Mouse (Mus musculus) liver, embryonic 12.5 days (tissue): ENCODE data around the gene Ldha. TPM values are rescaled to one million over a fixed set of nuclear protein-coding genes. Genes with fewer than 3 reads are reported as not detected.
"Not testable (repeated sequence)": the region's sequence is repeated elsewhere in the genome, so short reads cannot be mapped to it uniquely, and the experiment has no call there.

Source experiments
- ATAC-seq: fragments of 200-750 bp; cut with Nextera tagmentation; 2 replicates; pipeline ENCODE4 v1.8.0; 2017; ENCODE audit warnings: moderate number of reproducible peaks, mild to moderate bottlenecking, moderate library complexity
- H3K27ac ChIP-seq: fragments of 300-500 bp; sonication (generic); 2 replicates; pipeline ENCODE4 v1.5.1; 2016; ENCODE audit warnings: mild to moderate bottlenecking
- H3K27me3 ChIP-seq: fragments of 300-500 bp; sonication (generic); replicated peaks from 2 replicates; pipeline ENCODE4 v1.6.1; 2016; ENCODE audit warnings: mild to moderate bottlenecking, moderate library complexity
- H3K36me3 ChIP-seq: fragments of 300-500 bp; sonication (generic); 2 replicates; pipeline ENCODE4 v1.6.1; 2016; ENCODE audit warnings: mild to moderate bottlenecking, moderate library complexity
- H3K4me1 ChIP-seq: fragments of 300-500 bp; sonication (generic); 2 replicates; pipeline ENCODE4 v1.6.1; 2016
- H3K4me2 ChIP-seq: fragments of 300-500 bp; sonication (generic); 2 replicates; pipeline ENCODE4 v1.6.1; 2016; ENCODE audit warnings: mild to moderate bottlenecking, moderate library complexity
- H3K4me3 ChIP-seq: fragments of 300-500 bp; sonication (generic); 2 replicates; pipeline ENCODE4 v1.5.1; 2016; ENCODE audit warnings: mild to moderate bottlenecking, moderate library complexity
- H3K9ac ChIP-seq: fragments of 300-500 bp; sonication (generic); 2 replicates; pipeline ENCODE4 v1.6.1; 2016; ENCODE audit warnings: mild to moderate bottlenecking, moderate library complexity
- H3K9me3 ChIP-seq: fragments of 300-500 bp; sonication (generic); replicated peaks from 2 replicates; pipeline ENCODE4 v1.6.1; 2016; ENCODE audit warnings: mild to moderate bottlenecking, moderate library complexity
- WGBS: fragments of 180-500 bp; shearing (Covaris S2); methylation state at CpG from one replicate; pipeline ENCODE4 v1.1.7; 2016; ENCODE audit not compliant: insufficient replicate concordance; 5-methylcytosine and 5-hydroxymethylcytosine counted together
- polyA plus RNA-seq: library from polyadenylated mRNA; unstranded; fragments of >200 nt; fragmentation: Nextera tagmentation; extraction: Ambion mirVana; gene quantifications from 2 replicates; pipeline ENCODE4 v1.2.1, GENCODE M21; 2016

Ldha gene
- polyA plus RNA-seq, 1 experiment from 2014 or later, result 1,789 TPM

- no peak for ATAC-seq
These were observed 10.3 kb upstream of the Ldha start for GRCm38 (mm10) chr7:46830799-46831590.

GRCm38 (mm10) chr7:46831693-46832092, 9.6 kb upstream of the Ldha start:
- no peak overlapping the region for H3K9ac ChIP-seq
- H3K36me3 ChIP-seq, result no peaks in the 10 kb centered on the region
- H3K4me3 ChIP-seq, result no peak overlapping the region
- H3K4me1 ChIP-seq, result peaks cover 60% of the 10 kb centered on the region
- H3K27me3 ChIP-seq, result no peaks in the 10 kb centered on the region
- no peak overlapping the region for H3K4me2 ChIP-seq
- H3K9me3 ChIP-seq, result no peaks in the 10 kb centered on the region
- 36% methylated on average over 8 of the region's 8 CpGs for WGBS
- H3K27ac ChIP-seq, result peak overlapping the region; percentile 67
- ATAC-seq, result no peak

More at GRCm38 (mm10) chr7:46830799-46831590, 10.3 kb upstream of the Ldha start:
- Histone ChIP-seq H3K4me1 (peaks cover 60% of the 10 kb centered on the region), H3K9ac (no peak overlapping the region), H3K9me3 (no peaks in the 10 kb centered on the region), H3K4me2 (peak overlapping the region; percentile 9; the same call in 1 of the 2 replicates), H3K27ac (peak overlapping the region; percentile 67), H3K27me3 (no peaks in the 10 kb centered on the region), H3K4me3 (no peak overlapping the region), H3K36me3 (no peaks in the 10 kb centered on the region)
- WGBS, result 30% methylated on average over 13 of the region's 13 CpGs

GRCm38 (mm10) chr7:46832112-46832810, 9.0 kb upstream of the Ldha start:
- not testable (repeated sequence) for H3K27ac ChIP-seq, H3K4me2 ChIP-seq, H3K9ac ChIP-seq, H3K27me3 ChIP-seq, H3K36me3 ChIP-seq, H3K4me3 ChIP-seq, ATAC-seq, H3K9me3 ChIP-seq
- 69% methylated on average over 11 of the region's 11 CpGs for WGBS
- H3K4me1 ChIP-seq, result peaks cover 57% of the 10 kb centered on the region

GRCm38 (mm10) chr7:46833266-46833665, 8.0 kb upstream of the Ldha start:
- Histone ChIP-seq H3K27ac (peak overlapping the region; percentile 64), H3K36me3 (no peaks in the 10 kb centered on the region), H3K9ac (no peak overlapping the region), H3K9me3 (no peaks in the 10 kb centered on the region), H3K4me1 (peaks cover 58% of the 10 kb centered on the region), H3K4me2 (peak overlapping the region; percentile 15), H3K27me3 (no peaks in the 10 kb centered on the region), H3K4me3 (no peak overlapping the region)
- ATAC-seq, result peak; percentile 89
- 12% methylated on average over 6 of the region's 6 CpGs for WGBS

- Histone ChIP-seq H3K27me3 (no peaks in the 10 kb centered on the region), H3K4me1 (peaks cover 63% of the 10 kb centered on the region), H3K9me3 (no peaks in the 10 kb centered on the region), H3K9ac (no peak overlapping the region), H3K4me2 (peak overlapping the region; percentile 15), H3K36me3 (no peaks in the 10 kb centered on the region), H3K27ac (peak overlapping the region; percentile 64), H3K4me3 (no peak overlapping the region)
- ATAC-seq, result no peak
- 54% methylated on average over 7 of the region's 7 CpGs for WGBS
These were observed 7.5 kb upstream of the Ldha start for GRCm38 (mm10) chr7:46833670-46834255.

GRCm38 (mm10) chr7:46834994-46835610, 6.2 kb upstream of the Ldha start:
- peaks cover 76% of the 10 kb centered on the region for H3K4me1 ChIP-seq
- no peaks in the 10 kb centered on the region for H3K36me3 ChIP-seq
- H3K9me3 ChIP-seq, result no peaks in the 10 kb centered on the region
- no peak overlapping the region for H3K27ac ChIP-seq
- no peak overlapping the region for H3K4me2 ChIP-seq
- no peak overlapping the region for H3K9ac ChIP-seq
- H3K27me3 ChIP-seq, result no peaks in the 10 kb centered on the region
- WGBS, result 68% methylated on average over 14 of the region's 14 CpGs
- no peak for ATAC-seq
- no peak overlapping the region for H3K4me3 ChIP-seq

- no peaks in the 10 kb centered on the region for H3K9me3 ChIP-seq
- H3K4me1 ChIP-seq, result peaks cover 76% of the 10 kb centered on the region
- 60% methylated on average over 5 of the region's 5 CpGs for WGBS
- no peak overlapping the region for H3K27ac ChIP-seq
- H3K4me2 ChIP-seq, result no peak overlapping the region
- H3K36me3 ChIP-seq, result no peaks in the 10 kb centered on the region
- ATAC-seq, result no peak
- no peak overlapping the region for H3K9ac ChIP-seq
- no peaks in the 10 kb centered on the region for H3K27me3 ChIP-seq
- H3K4me3 ChIP-seq, result no peak overlapping the region
These were observed 4.9 kb upstream of the Ldha start for GRCm38 (mm10) chr7:46836357-46836756.

GRCm38 (mm10) chr7:46837073-46837472, 4.2 kb upstream of the Ldha start:
- Histone ChIP-seq H3K4me1 (peaks cover 74% of the 10 kb centered on the region), H3K27me3 (no peaks in the 10 kb centered on the region), H3K9me3 (no peaks in the 10 kb centered on the region), H3K4me3 (no peak overlapping the region), H3K36me3 (no peaks in the 10 kb centered on the region), H3K4me2 (no peak overlapping the region), H3K9ac (no peak overlapping the region), H3K27ac (no peak overlapping the region)
- no peak for ATAC-seq
- WGBS, result 78% methylated on average over 5 of the region's 5 CpGs

- ATAC-seq, result no peak
- H3K27ac ChIP-seq, result peak overlapping the region; percentile 73
- peaks cover 68% of the 10 kb centered on the region for H3K4me1 ChIP-seq
- no peak overlapping the region for H3K4me3 ChIP-seq
- peak overlapping the region; percentile 41 for H3K4me2 ChIP-seq
- H3K27me3 ChIP-seq, result no peaks in the 10 kb centered on the region
- 8% methylated on average over 8 of the region's 9 CpGs for WGBS
- H3K9me3 ChIP-seq, result no peaks in the 10 kb centered on the region
- H3K9ac ChIP-seq, result 0 out of 2 replicates have a peak overlapping the region, but pooled peaks have one; percentile 6
- H3K36me3 ChIP-seq, result no peaks in the 10 kb centered on the region
These were observed 3.1 kb upstream of the Ldha start for GRCm38 (mm10) chr7:46838104-46838671.

- Histone ChIP-seq H3K4me1 (peaks cover 63% of the 10 kb centered on the region), H3K27ac (peak overlapping the region; percentile 73), H3K4me3 (no peak overlapping the region), H3K36me3 (no peaks in the 10 kb centered on the region), H3K9ac (0 out of 2 replicates have a peak overlapping the region, but pooled peaks have one; percentile 14), H3K9me3 (no peaks in the 10 kb centered on the region), H3K27me3 (no peaks in the 10 kb centered on the region), H3K4me2 (peak overlapping the region; percentile 41)
- ATAC-seq, result peak; percentile 23; the same call in 1 of the 2 replicates
- 5% methylated on average over 8 of the region's 8 CpGs for WGBS
These were observed 2.4 kb upstream of the Ldha start for GRCm38 (mm10) chr7:46838891-46839302.

GRCm38 (mm10) chr7:46839446-46839845, 1.8 kb upstream of the Ldha start:
- Histone ChIP-seq H3K9me3 (no peaks in the 10 kb centered on the region), H3K27me3 (no peaks in the 10 kb centered on the region), H3K27ac (peak overlapping the region; percentile 73), H3K9ac (no peak overlapping the region), H3K4me3 (no peak overlapping the region), H3K4me2 (peak overlapping the region; percentile 41; the same call in 1 of the 2 replicates), H3K36me3 (no peaks in the 10 kb centered on the region), H3K4me1 (peaks cover 63% of the 10 kb centered on the region)
- 30% methylated on average over 7 of the region's 7 CpGs for WGBS
- peak; percentile 19; the same call in 1 of the 2 replicates for ATAC-seq
